In the genomic region with DNA sequence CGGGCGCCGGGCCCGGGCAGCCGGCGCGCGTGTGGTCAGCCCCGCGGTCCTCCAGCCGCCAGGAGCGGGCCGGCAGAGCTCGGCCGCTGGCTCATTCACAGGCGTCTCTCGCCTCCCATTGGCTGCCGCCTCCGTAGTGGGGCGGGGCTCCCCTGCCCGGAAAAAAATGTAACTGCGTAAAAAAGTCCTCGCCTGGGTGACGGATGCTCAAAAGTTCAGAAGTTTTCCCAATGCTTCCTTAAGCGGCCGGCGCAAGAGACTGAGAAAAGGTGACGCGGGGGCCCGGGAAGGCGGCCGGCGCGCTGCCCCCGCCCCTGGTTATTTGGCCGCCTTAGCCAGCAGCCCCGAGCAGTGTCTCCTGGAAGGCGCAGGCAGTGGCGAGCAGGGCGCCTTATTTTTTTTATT, we compare ENCODE assay signal across 8 mouse cellular contexts. TPM values are rescaled to one million over a fixed set of nuclear protein-coding genes. Genes with fewer than 3 reads are reported as not detected.
DNase-seq lines count a peak whose midpoint lies in the region; ATAC-seq and TF ChIP-seq lines count a peak whose summit lies in the region.

A gene (plus strand): TSS at position 206 of the 405 bp plus-strand sequence.

- H3K27ac ChIP-seq in liver, embryonic 11.5 days (ENCODE audit: low read depth, low read length), result peak within 1 kb of the TSS; percentile 74

- peak within 1 kb of the TSS; percentile 60 for H3K9ac ChIP-seq in liver, embryonic 11.5 days (ENCODE audit: low read depth, low read length)

- TF ChIP-seq POLR2A in myocyte (IDR thresholded peaks at IDR 0.05; ENCODE audit: insufficient read length, low read depth), result peak; percentile 73

- peak within 1 kb of the TSS; percentile 63 for H3K4me3 ChIP-seq in liver, embryonic 11.5 days (ENCODE audit: low read depth, low read length)
- H3K4me3 ChIP-seq in myocyte, result peak within 1 kb of the TSS; percentile 80

- under 1% methylated on average over 33 of the region's 40 CpGs for WGBS in liver, embryonic 11.5 days

- ATAC-seq in liver, embryonic 11.5 days (replicated peaks; ENCODE audit: low FRiP score), result peak; percentile 79

- DNase-seq in layer of hippocampus, postnatal 10 days (ENCODE audit: low spot score in 2 of 2), result peak; percentile 46 to 63
- DNase-seq in layer of hippocampus, postnatal 14 days (ENCODE audit: low spot score in 2 of 2), result no peak
- peak; percentile 91 for DNase-seq in embryo, embryonic 9.5 days (ENCODE audit: extremely low spot score)
- DNase-seq in heart, adult 11 months, result peak; percentile 100
- DNase-seq in kidney, adult 11 months, result peak; percentile 90
- peak; percentile 75 for DNase-seq in liver, embryonic 11.5 days (ENCODE audit: low spot score)
- DNase-seq in thymus, postnatal 0 days (ENCODE audit: low spot score), result peak; percentile 25

- no peaks in the 10 kb centered on the region for H3K36me3 ChIP-seq in liver, embryonic 11.5 days (ENCODE audit: control insufficient read depth, insufficient read depth, low read length)
- peaks cover 3% of the 10 kb centered on the region for H3K36me3 ChIP-seq in myocyte (ENCODE audit: control insufficient read depth, insufficient read depth)

- H3K27me3 ChIP-seq in liver, embryonic 11.5 days (replicated peaks; ENCODE audit: control insufficient read depth, insufficient read depth, low read length), result peaks cover 93% of the 10 kb centered on the region
- H3K27me3 ChIP-seq in myocyte (ENCODE audit: control insufficient read depth, insufficient read depth, insufficient read length), result no peaks in the 10 kb centered on the region

- H3K79me2 ChIP-seq in myocyte (ENCODE audit: control insufficient read depth, insufficient read depth), result peaks cover 25% of the 10 kb centered on the region

- H3K4me1 ChIP-seq in liver, embryonic 11.5 days (replicated peaks; ENCODE audit: control insufficient read depth, insufficient read depth, low read length), result peaks cover 17% of the 10 kb centered on the region

- no peaks in the 10 kb centered on the region for H3K9me3 ChIP-seq in liver, embryonic 11.5 days (ENCODE audit: control insufficient read depth, low read length)

- H3ac ChIP-seq in myocyte (ENCODE audit: control insufficient read depth, insufficient read length), result peak within 1 kb of the TSS; percentile 85

- H3K4me2 ChIP-seq in liver, embryonic 11.5 days, result peak within 1 kb of the TSS; percentile 93
- H3K4me2 ChIP-seq in myocyte (ENCODE audit: low read depth), result peak within 1 kb of the TSS; percentile 83

TF ChIP-seq in myocyte, 11 proteins besides CTCF, POLR2A, EP300 and RAD21:
- TF ChIP-seq SRF (IDR thresholded peaks at IDR 0.05; ENCODE audit: control insufficient read depth, insufficient read length, low read depth), result peak; percentile 8
- no peak for TF ChIP-seq MYOG (IDR thresholded peaks at IDR 0.05; ENCODE audit: control insufficient read depth in 1 of 3, insufficient read depth in 1 of 3, insufficient read length in 2 of 3, low read depth in 2 of 3)
- no peak for TF ChIP-seq USF1 (IDR thresholded peaks at IDR 0.05; ENCODE audit: low read depth)
- TF ChIP-seq TCF3 (IDR thresholded peaks at IDR 0.05; ENCODE audit: insufficient read length, low read depth), result no peak
- TF ChIP-seq TCF12 (IDR thresholded peaks at IDR 0.05; ENCODE audit: insufficient read depth, poor library complexity, severe bottlenecking), result no peak
- TF ChIP-seq E2F4 (IDR thresholded peaks at IDR 0.05; ENCODE audit: insufficient read depth), result no peak
- no peak for TF ChIP-seq MAX (IDR thresholded peaks at IDR 0.05; ENCODE audit: low read depth)
- no peak for TF ChIP-seq CEBPB (IDR thresholded peaks at IDR 0.05; ENCODE audit: insufficient read depth, poor library complexity, severe bottlenecking)
- peak; percentile 21 for TF ChIP-seq POLR2AphosphoS2 (IDR thresholded peaks at IDR 0.05; ENCODE audit: insufficient read length, low read depth)
- TF ChIP-seq MYOD1 (IDR thresholded peaks at IDR 0.05; ENCODE audit: control insufficient read depth in 1 of 3, insufficient read length in 2 of 3, low read depth in 2 of 3), result no peak
- TF ChIP-seq REST (IDR thresholded peaks at IDR 0.05; ENCODE audit: insufficient read depth, insufficient read length), result no peak
TF ChIP-seq in myocyte: peak in this region for 2.

RNA-seq across cellular contexts. Expression of the gene that starts here (rescaled TPM):
- total RNA-seq in layer of hippocampus, postnatal 10 days (2021), result 1 to 10 TPM; 5.6 to 6.2 TPM
- total RNA-seq in layer of hippocampus, postnatal 14 days (2021), result 1 to 10 TPM; 5.4 to 6.1 TPM
- polyA plus RNA-seq in liver, embryonic 11.5 days (2014; fragmentation: Nextera tagmentation; extraction: Ambion mirVana), result 0.45 and 0.47 TPM in 2 replicates
- 3.4 TPM for polyA plus RNA-seq in myocyte (2012; fragmentation: generic; extraction: Trizol)
- polyA plus RNA-seq in thymus, postnatal 0 days (2015; fragmentation: Nextera tagmentation; extraction: Ambion mirVana), result 0.75 TPM in 2 replicates

Comparison
In these comparisons a context has a peak if more than half of its experiments do, and no peak if none do; other contexts are left out.
1. DNase-seq: peak in layer of hippocampus, postnatal 10 days (2 of 2), embryo, embryonic 9.5 days (single experiment), heart, adult 11 months (single experiment) and kidney, adult 11 months (single experiment); none in layer of hippocampus, postnatal 14 days (0 of 2).
2. Peak in DNase-seq, ATAC-seq, H3K4me3 ChIP-seq, H3K27ac ChIP-seq, H3K9ac ChIP-seq and H3K4me2 ChIP-seq in liver, embryonic 11.5 days; RNA of the gene not detected or under 1 TPM.
3. Peak in DNase-seq in thymus, postnatal 0 days; RNA of the gene not detected or under 1 TPM.